Mouse (Mus musculus) lung, adult 2 months (tissue): ENCODE data around the gene Zfp961.

ENCODE experiments used
- CTCF ChIP-seq: fragments of 200-500 bp; IDR thresholded peaks from 2 replicates; pipeline ENCODE4 v1.5.1; 2011; ENCODE audit warnings: mild to moderate bottlenecking, low read length, control low read depth; ENCODE audit not compliant: insufficient read depth
- POLR2A ChIP-seq: fragments of 200-500 bp; IDR thresholded peaks from 2 replicates; pipeline ENCODE4 v1.6.1; 2011; ENCODE audit warnings: low read depth, mild to moderate bottlenecking, control low read depth, low read length, borderline replicate concordance; ENCODE audit errors: extremely low read depth

DNA sequence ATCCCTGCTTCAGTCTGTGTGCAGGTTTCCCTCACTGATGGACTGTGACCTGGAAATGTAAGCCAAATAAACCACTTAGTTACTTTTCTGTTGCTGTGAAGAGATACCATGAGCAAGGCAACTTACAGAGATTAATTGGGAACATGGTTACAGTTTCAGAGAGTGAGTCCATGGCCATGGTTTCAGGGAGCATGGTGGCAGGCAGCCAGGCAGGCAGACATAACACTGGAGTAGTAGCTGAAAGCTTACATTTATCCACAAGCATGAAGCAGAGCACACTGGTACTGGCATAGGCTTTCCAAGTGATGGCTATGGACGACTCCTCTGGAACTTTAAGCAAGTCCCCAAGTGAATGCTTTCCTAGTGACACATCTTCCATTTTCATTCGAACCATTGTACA is 14.3 kb downstream of the Zfp961 start:
- TF ChIP-seq CTCF, result no peak
- no peak for TF ChIP-seq POLR2A
